Mouse (Mus musculus) kidney, adult 2 months (tissue): ENCODE results near the gene Pank3. TPM values are rescaled to one million over a fixed set of nuclear protein-coding genes. Genes with fewer than 3 reads are reported as not detected.

Experiments used
- DNase-seq: peaks from one replicate; pipeline ENCODE4 v3.0.0; 2021
- H3K27ac ChIP-seq: fragments of 200-500 bp; 2 replicates; pipeline ENCODE4 v1.5.1; 2012; ENCODE audit warnings: low read depth, low read length, control low read depth, inconsistent platforms; ENCODE audit not compliant: insufficient read depth
- H3K27me3 ChIP-seq: fragments of 200-500 bp; replicated peaks from 2 replicates; pipeline ENCODE4 v1.6.1; 2012; ENCODE audit warnings: mild to moderate bottlenecking, moderate library complexity, low read length, inconsistent platforms; ENCODE audit not compliant: control insufficient read depth, insufficient read depth
- H3K36me3 ChIP-seq: fragments of 200-500 bp; 2 replicates; pipeline ENCODE4 v1.6.1; 2012; ENCODE audit warnings: mild to moderate bottlenecking, moderate library complexity, low read length, inconsistent platforms; ENCODE audit not compliant: control insufficient read depth, insufficient read depth
- H3K4me1 ChIP-seq: fragments of 200-500 bp; 2 replicates; pipeline ENCODE4 v1.6.1; 2011; ENCODE audit warnings: low read length; ENCODE audit not compliant: control insufficient read depth, insufficient read depth
- H3K4me3 ChIP-seq: fragments of 200-500 bp; 2 replicates; pipeline ENCODE4 v1.5.1; 2011; ENCODE audit warnings: mild to moderate bottlenecking, low read depth, low read length, control low read depth; ENCODE audit not compliant: insufficient read depth
- CTCF ChIP-seq: fragments of 200-500 bp; conservative IDR thresholded peaks from 2 replicates; pipeline ENCODE4 v1.5.1; 2011; ENCODE audit warnings: low read depth, mild to moderate bottlenecking, control low read depth, low read length, moderate library complexity, mixed read lengths; ENCODE audit not compliant: insufficient read depth, insufficient read length
- POLR2A ChIP-seq: fragments of 200-500 bp; IDR thresholded peaks from one replicate; pipeline ENCODE4 v1.6.1; 2011; ENCODE audit warnings: low read depth, low read length, control low read depth
- WGBS: fragments of 180-500 bp; shearing (Covaris S2); methylation state at CpG from one replicate; pipeline ENCODE4 v1.1.7; 2018; 5-methylcytosine and 5-hydroxymethylcytosine counted together
- polyA plus RNA-seq: library from polyadenylated mRNA; depleted of rRNA; stranded (reverse); fragments of >200 nt; gene quantifications from 2 replicates; pipeline ENCODE4 v1.2.3, GENCODE M21; 2012; rRNA removed

The Pank3 gene
- polyA plus RNA-seq = 8.0 and 10.4 TPM in 2 replicates

GRCm38 (mm10) chr11:35769188-35769745 is at the start of gene Pank3:
Gene Pank3, plus strand, starts transcription at chr11:35769484.
- H3K27me3 ChIP-seq = no peaks in the 10 kb centered on the region
- peaks cover 9% of the 10 kb centered on the region; the same call in 1 of the 2 replicates for H3K4me1 ChIP-seq
- under 1% methylated on average over 47 of the region's 50 CpGs for WGBS
- H3K27ac ChIP-seq = peak within 1 kb of the TSS; percentile 94
- H3K4me3 ChIP-seq = peak within 1 kb of the TSS; percentile 99
- no peaks in the 10 kb centered on the region for H3K36me3 ChIP-seq
- TF ChIP-seq CTCF (no peak), POLR2A (no peak)
- DNase-seq = peak; percentile 99

- peak; percentile 9 for DNase-seq
- H3K4me1 ChIP-seq = no peaks in the 10 kb centered on the region
- 78% methylated on average over 5 of the region's 5 CpGs for WGBS
- no peaks in the 10 kb centered on the region for H3K36me3 ChIP-seq
- no peaks in the 10 kb centered on the region for H3K27me3 ChIP-seq
- no peak overlapping the region for H3K4me3 ChIP-seq
- H3K27ac ChIP-seq = no peak overlapping the region
- TF ChIP-seq POLR2A (no peak), CTCF (no peak)
Observed at GRCm38 (mm10) chr11:35723876-35724275, 45.4 kb upstream of the Pank3 start.

GRCm38 (mm10) chr11:35726341-35726846 is 42.9 kb upstream of the Pank3 start:
- Histone ChIP-seq H3K4me3 (no peak overlapping the region), H3K4me1 (no peaks in the 10 kb centered on the region), H3K27ac (no peak overlapping the region), H3K27me3 (no peaks in the 10 kb centered on the region), H3K36me3 (no peaks in the 10 kb centered on the region)
- DNase-seq = no peak
- WGBS = 74% methylated on average over 8 of the region's 8 CpGs
- TF ChIP-seq POLR2A = no peak
- TF ChIP-seq CTCF = no peak

- TF ChIP-seq POLR2A = no peak
- TF ChIP-seq CTCF = no peak
- no peaks in the 10 kb centered on the region for H3K27me3 ChIP-seq
- H3K4me1 ChIP-seq = no peaks in the 10 kb centered on the region
- DNase-seq = no peak
- H3K27ac ChIP-seq = no peak overlapping the region
- no peak overlapping the region for H3K4me3 ChIP-seq
- H3K36me3 ChIP-seq = no peaks in the 10 kb centered on the region
- 85% methylated on average over 1 of the region's 1 CpGs for WGBS
Observed at GRCm38 (mm10) chr11:35728200-35728599, 41.1 kb upstream of the Pank3 start.

GRCm38 (mm10) chr11:35729186-35729585 is 40.1 kb upstream of the Pank3 start:
- Histone ChIP-seq H3K27ac (no peak overlapping the region), H3K4me3 (no peak overlapping the region)
- whole genome bisulfite sequencing = 29% methylated on average over 5 of the region's 5 CpGs

GRCm38 (mm10) chr11:35732366-35732765 is 36.9 kb upstream of the Pank3 start:
- DNase-seq = peak; percentile 83
- no peaks in the 10 kb centered on the region for H3K36me3 ChIP-seq
- H3K4me3 ChIP-seq = no peak overlapping the region
- 33% methylated on average over 1 of the region's 1 CpGs for WGBS
- no peaks in the 10 kb centered on the region for H3K27me3 ChIP-seq
- H3K4me1 ChIP-seq = no peaks in the 10 kb centered on the region
- TF ChIP-seq POLR2A = no peak
- no peak for TF ChIP-seq CTCF
- H3K27ac ChIP-seq = no peak overlapping the region

More at GRCm38 (mm10) chr11:35729186-35729585, 40.1 kb upstream of the Pank3 start:
- H3K27me3 ChIP-seq = no peaks in the 10 kb centered on the region
- no peak for DNase-seq
- H3K4me1 ChIP-seq = no peaks in the 10 kb centered on the region
- TF ChIP-seq POLR2A = no peak
- no peaks in the 10 kb centered on the region for H3K36me3 ChIP-seq

GRCm38 (mm10) chr11:35736817-35737216 is 32.5 kb upstream of the Pank3 start:
- Histone ChIP-seq H3K27me3 (no peaks in the 10 kb centered on the region), H3K4me3 (no peak overlapping the region), H3K4me1 (no peaks in the 10 kb centered on the region), H3K36me3 (no peaks in the 10 kb centered on the region), H3K27ac (no peak overlapping the region)
- no peak for DNase-seq
- TF ChIP-seq POLR2A = no peak
- TF ChIP-seq CTCF = peak; percentile 23; the same call in 1 of the 2 replicates
- WGBS = 66% methylated on average over 2 of the region's 2 CpGs
